Mouse (Mus musculus): Measurements from ENCODE around the gene Tescl. TPM values are rescaled to one million over a fixed set of nuclear protein-coding genes. Genes with fewer than 3 reads are reported as not detected.

The Tescl gene
- total and polyA plus RNA-seq, 3 experiments = not detected

DNA sequence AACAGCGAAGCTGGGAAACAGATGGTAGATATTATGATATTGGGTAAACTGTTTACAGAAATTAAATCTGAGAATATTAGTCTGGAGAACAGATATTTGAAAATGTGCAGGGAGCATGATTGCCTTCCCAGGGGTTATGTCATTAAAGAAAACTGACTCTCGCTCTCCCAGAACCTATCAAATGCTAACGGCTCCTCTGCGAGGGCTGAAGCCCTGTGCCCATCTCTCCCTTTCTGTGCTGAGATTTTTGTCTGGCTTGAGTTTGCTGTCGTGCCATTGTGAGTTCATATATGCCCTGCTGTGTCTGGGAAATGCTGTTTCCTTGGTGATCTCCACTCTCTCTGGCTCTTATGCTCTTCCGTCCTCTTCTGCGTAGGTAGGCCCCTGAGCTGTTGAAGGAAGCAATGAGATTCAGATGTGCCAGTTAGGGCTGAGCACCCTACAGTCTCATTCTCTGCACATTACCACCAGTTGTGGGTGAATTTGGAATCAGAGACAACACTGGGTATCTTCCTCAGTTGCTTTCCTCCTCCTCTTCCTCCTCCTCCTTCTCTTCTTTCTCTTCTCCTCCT, 10.1 kb upstream of the Tescl start:
- Histone ChIP-seq H3K27ac (ENCODE audit: control insufficient read depth, low read depth, low read length) (no peak overlapping the region), H3K27me3 (ENCODE audit: control insufficient read depth in 1 of 2, insufficient read depth in 2 of 2, low read length in 2 of 2) (peaks cover 0 to 3% of the 10 kb centered on the region in 2 experiments; a peak in 2 of 4 replicates), H3K4me1 (ENCODE audit: control insufficient read depth in 1 of 2, insufficient read depth in 2 of 2, low read length in 2 of 2) (no peaks in the 10 kb centered on the region), H3K9ac (ENCODE audit: control insufficient read depth, low read depth, low read length, poor library complexity, severe bottlenecking) (no peak overlapping the region), H3K79me2 (ENCODE audit: control insufficient read depth, insufficient read depth, low read length, poor library complexity) (no peaks in the 10 kb centered on the region), H3K9me3 (replicated peaks; ENCODE audit: insufficient read depth, low read length) (no peaks in the 10 kb centered on the region), H3K36me3 (ENCODE audit: control insufficient read depth in 1 of 2, insufficient read depth in 2 of 2, low read length in 2 of 2) (no peaks in the 10 kb centered on the region), H3K4me3 (ENCODE audit: control insufficient read depth in 1 of 2, insufficient read depth in 1 of 2, low read depth in 2 of 2, low read length in 2 of 2) (no peak overlapping the region)
- no peak for DNase-seq (ENCODE audit: low read depth, low spot score)
- TF ChIP-seq MYB (IDR thresholded peaks at IDR 0.05; ENCODE audit: low read depth, low read length) = no peak
- no peak for TF ChIP-seq USF2 (IDR thresholded peaks at IDR 0.05; ENCODE audit: borderline replicate concordance in 1 of 2, insufficient read depth in 1 of 2, low read depth in 1 of 2, low read length in 2 of 2)
- TF ChIP-seq USF1 (IDR thresholded peaks at IDR 0.05; ENCODE audit: low read depth, low read length) = no peak
- TF ChIP-seq ZMIZ1 (IDR thresholded peaks at IDR 0.05; ENCODE audit: low read depth, low read length) = no peak
- no peak for TF ChIP-seq TAL1 (IDR thresholded peaks at IDR 0.05; ENCODE audit: low read length)
- no peak for TF ChIP-seq TBP (IDR thresholded peaks at IDR 0.05; ENCODE audit: low read depth, low read length)
- TF ChIP-seq GABPA (IDR thresholded peaks at IDR 0.05; ENCODE audit: low read depth, low read length) = no peak
- no peak for TF ChIP-seq ETS1 (IDR thresholded peaks at IDR 0.05; ENCODE audit: low read depth, low read length)
- TF ChIP-seq SIN3A (IDR thresholded peaks at IDR 0.05; ENCODE audit: low read length) = no peak
- no peak for TF ChIP-seq ZC3H11A (IDR thresholded peaks at IDR 0.05; ENCODE audit: low read depth, low read length)
- TF ChIP-seq POLR2AphosphoS2 (IDR thresholded peaks at IDR 0.05; ENCODE audit: low read length) = no peak
- no peak for TF ChIP-seq TCF12 (IDR thresholded peaks at IDR 0.05; ENCODE audit: low read depth, low read length)
- TF ChIP-seq NELFE (IDR thresholded peaks at IDR 0.05; ENCODE audit: low read depth, low read length) = no peak
- TF ChIP-seq MAZ (IDR thresholded peaks at IDR 0.05; ENCODE audit: low read depth, low read length) = no peak
- TF ChIP-seq RAD21 (IDR thresholded peaks at IDR 0.05; ENCODE audit: low read depth, low read length) = no peak

DNA sequence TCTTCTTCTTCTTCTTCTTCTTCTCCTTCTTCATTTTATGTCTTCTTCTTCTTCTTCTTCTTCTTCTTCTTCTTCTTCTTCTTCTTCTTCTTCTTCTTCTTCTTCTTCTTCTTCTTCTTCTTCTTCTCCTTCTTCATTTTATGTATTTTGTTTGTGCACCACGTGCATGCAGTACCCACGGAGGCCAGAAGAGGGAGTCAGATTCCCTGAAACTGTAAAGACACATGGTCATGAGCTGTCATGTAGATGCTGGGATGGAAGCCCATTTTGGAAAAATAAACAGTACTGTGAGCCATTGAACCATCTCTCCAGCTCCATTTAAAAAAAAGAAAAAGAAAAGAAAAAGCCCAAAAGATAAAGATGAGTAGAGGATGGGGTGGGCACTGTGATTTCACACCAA, 4.5 kb upstream of the Tescl start:
- Histone ChIP-seq H3K4me3 (ENCODE audit: control insufficient read depth in 1 of 2, insufficient read depth in 1 of 2, low read depth in 2 of 2, low read length in 2 of 2) (no peak overlapping the region), H3K79me2 (ENCODE audit: control insufficient read depth, insufficient read depth, low read length, poor library complexity) (no peaks in the 10 kb centered on the region), H3K27me3 (ENCODE audit: control insufficient read depth in 1 of 2, insufficient read depth in 2 of 2, low read length in 2 of 2) (no peaks in the 10 kb centered on the region), H3K27ac (ENCODE audit: control insufficient read depth, low read depth, low read length) (no peak overlapping the region), H3K4me1 (ENCODE audit: control insufficient read depth in 1 of 2, insufficient read depth in 2 of 2, low read length in 2 of 2) (no peaks in the 10 kb centered on the region), H3K36me3 (ENCODE audit: control insufficient read depth in 1 of 2, insufficient read depth in 2 of 2, low read length in 2 of 2) (no peaks in the 10 kb centered on the region), H3K9ac (ENCODE audit: control insufficient read depth, low read depth, low read length, poor library complexity, severe bottlenecking) (no peak overlapping the region), H3K9me3 (replicated peaks; ENCODE audit: insufficient read depth, low read length) (no peaks in the 10 kb centered on the region)
- peak; percentile 34; the same call in 1 of the 2 replicates for TF ChIP-seq SMC3 (IDR thresholded peaks at IDR 0.05; ENCODE audit: low read depth, low read length)
- peak; percentile 20 to 41 (median 35); a peak in 4 of 6 replicates for TF ChIP-seq CTCF (IDR thresholded peaks at IDR 0.05 in 2 of 3, conservative IDR thresholded peaks at IDR 0.05 in 1 of 3; ENCODE audit: control insufficient read depth in 1 of 3, insufficient read depth in 1 of 3, low read depth in 2 of 3, low read length in 3 of 3, poor library complexity in 1 of 3, severe bottlenecking in 1 of 3)
- no peak for TF ChIP-seq MYB (IDR thresholded peaks at IDR 0.05; ENCODE audit: low read depth, low read length)
- DNase-seq (ENCODE audit: low read depth, low spot score) = peak; percentile 24

Measured in MEL (cell line).